Mouse (Mus musculus): ENCODE measurements around the gene Arpp21. TPM values are rescaled to one million over a fixed set of nuclear protein-coding genes. Genes with fewer than 3 reads are reported as not detected.
"Not testable (repeated sequence)": the region's sequence is repeated elsewhere in the genome, so short reads cannot be mapped to it uniquely, and the experiment has no call there.

The Arpp21 gene
- polyA plus RNA-seq, 1 experiment from 2014 or later: 8.2 TPM

DNA sequence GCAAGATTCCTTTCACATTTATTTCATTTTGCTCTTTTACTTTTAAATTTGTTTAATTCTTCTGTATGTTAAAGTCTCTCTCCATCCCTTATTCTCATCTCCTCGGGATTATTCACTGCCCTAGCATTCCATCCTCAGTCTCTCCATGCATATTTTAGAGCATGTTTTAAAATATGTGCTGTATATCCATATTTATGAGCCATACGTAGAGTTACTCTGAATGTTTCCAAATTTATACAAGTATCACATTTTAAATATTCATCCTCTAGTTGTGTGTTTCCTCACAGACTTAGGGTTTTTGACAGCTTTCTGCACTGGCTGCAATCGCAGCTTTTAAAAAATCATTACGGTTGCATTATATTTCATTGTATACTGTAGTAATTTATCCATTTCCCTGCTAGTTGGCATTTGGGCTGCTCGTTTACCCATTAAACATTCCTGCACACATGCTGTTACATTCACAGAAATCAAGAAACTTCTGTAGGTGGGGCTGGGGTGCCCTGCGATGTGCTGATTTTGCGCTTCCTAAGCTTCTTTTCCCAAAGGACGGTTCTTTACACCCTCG is 187.8 kb downstream of the Arpp21 start:
- no peak overlapping the region for H3K9ac ChIP-seq (ENCODE audit: low read length)
- H3K27me3 ChIP-seq (ENCODE audit: control insufficient read depth, insufficient read depth, low read length): no peaks in the 10 kb centered on the region
- H3K27ac ChIP-seq (ENCODE audit: low read depth, low read length): no peak overlapping the region
- ATAC-seq (ENCODE audit: insufficient read depth, low FRiP score, low TSS enrichment): no peak
- no peak overlapping the region for H3K4me3 ChIP-seq (ENCODE audit: low read depth, low read length)
- H3K9me3 ChIP-seq (ENCODE audit: control insufficient read depth, low read length): no peaks in the 10 kb centered on the region
- DNase-seq (ENCODE audit: low spot score): no peak
- H3K36me3 ChIP-seq (ENCODE audit: control insufficient read depth, insufficient read depth, low read length): no peaks in the 10 kb centered on the region
- H3K4me2 ChIP-seq (ENCODE audit: low read depth): no peak overlapping the region
- no peaks in the 10 kb centered on the region for H3K4me1 ChIP-seq (ENCODE audit: control insufficient read depth, insufficient read depth, low read length)
- 85% methylated on average over 9 of the region's 9 CpGs for WGBS

DNA sequence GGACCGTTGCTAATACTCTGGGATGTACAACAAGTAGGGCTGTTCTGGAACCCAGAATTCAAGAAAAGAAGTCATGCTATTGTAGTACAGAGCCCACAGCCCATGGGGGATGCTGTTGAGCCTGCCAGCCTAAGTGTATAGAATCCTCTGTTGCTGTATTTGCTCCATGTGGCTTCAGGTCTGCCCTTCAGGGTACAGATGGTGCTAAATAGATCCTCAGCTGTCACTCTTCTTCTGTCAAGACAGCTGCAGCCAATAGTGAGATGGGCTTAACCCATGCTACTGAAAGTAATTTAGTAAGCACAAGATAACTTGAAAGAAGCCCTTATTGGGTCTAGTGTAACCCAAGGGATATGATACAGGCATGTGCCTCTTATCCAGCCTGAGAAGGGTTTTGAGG is 195.2 kb downstream of the Arpp21 start:
- Histone ChIP-seq H3K9me3 (ENCODE audit: control insufficient read depth, low read length) (no peaks in the 10 kb centered on the region), H3K27me3 (ENCODE audit: control insufficient read depth, insufficient read depth, low read length) (no peaks in the 10 kb centered on the region), H3K4me3 (ENCODE audit: low read depth, low read length) (no peak overlapping the region), H3K27ac (ENCODE audit: low read depth, low read length) (no peak overlapping the region), H3K9ac (ENCODE audit: low read length) (no peak overlapping the region), H3K4me2 (ENCODE audit: low read depth) (no peak overlapping the region), H3K36me3 (ENCODE audit: control insufficient read depth, insufficient read depth, low read length) (no peaks in the 10 kb centered on the region), H3K4me1 (ENCODE audit: control insufficient read depth, insufficient read depth, low read length) (no peaks in the 10 kb centered on the region)
- WGBS: 77% methylated on average over 1 of the region's 1 CpGs
- ATAC-seq (ENCODE audit: insufficient read depth, low FRiP score, low TSS enrichment) (no peak), DNase-seq (ENCODE audit: low spot score) (no peak)

DNA sequence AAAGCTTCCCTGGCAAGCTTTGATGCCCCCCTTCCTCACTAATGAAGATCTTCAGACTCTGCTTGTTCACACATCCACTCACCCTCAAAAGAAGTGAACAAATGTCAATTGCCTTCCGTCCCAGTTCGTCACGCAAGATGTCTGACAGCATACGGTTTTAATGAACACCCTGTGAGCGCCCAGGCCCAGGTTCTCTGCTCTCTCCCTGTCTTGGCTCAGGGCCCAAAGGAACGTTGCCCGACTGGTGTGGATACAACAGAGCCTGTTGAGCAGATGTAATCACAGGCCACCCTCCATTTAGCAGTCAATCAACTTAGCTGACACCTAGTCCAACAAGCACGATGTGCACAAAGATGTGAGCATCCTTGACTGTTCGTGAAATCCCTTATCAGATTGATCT is 198.0 kb downstream of the Arpp21 start:
- Histone ChIP-seq H3K4me2 (ENCODE audit: low read depth) (no peak overlapping the region), H3K9me3 (ENCODE audit: control insufficient read depth, low read length) (no peaks in the 10 kb centered on the region), H3K9ac (ENCODE audit: low read length) (no peak overlapping the region), H3K27ac (ENCODE audit: low read depth, low read length) (no peak overlapping the region), H3K36me3 (ENCODE audit: control insufficient read depth, insufficient read depth, low read length) (no peaks in the 10 kb centered on the region), H3K4me3 (ENCODE audit: low read depth, low read length) (no peak overlapping the region), H3K4me1 (ENCODE audit: control insufficient read depth, insufficient read depth, low read length) (no peaks in the 10 kb centered on the region), H3K27me3 (ENCODE audit: control insufficient read depth, insufficient read depth, low read length) (no peaks in the 10 kb centered on the region)
- no peak for ATAC-seq (ENCODE audit: insufficient read depth, low FRiP score, low TSS enrichment)
- WGBS: 66% methylated on average over 9 of the region's 9 CpGs
- DNase-seq (ENCODE audit: low spot score): peak; percentile 12

DNA sequence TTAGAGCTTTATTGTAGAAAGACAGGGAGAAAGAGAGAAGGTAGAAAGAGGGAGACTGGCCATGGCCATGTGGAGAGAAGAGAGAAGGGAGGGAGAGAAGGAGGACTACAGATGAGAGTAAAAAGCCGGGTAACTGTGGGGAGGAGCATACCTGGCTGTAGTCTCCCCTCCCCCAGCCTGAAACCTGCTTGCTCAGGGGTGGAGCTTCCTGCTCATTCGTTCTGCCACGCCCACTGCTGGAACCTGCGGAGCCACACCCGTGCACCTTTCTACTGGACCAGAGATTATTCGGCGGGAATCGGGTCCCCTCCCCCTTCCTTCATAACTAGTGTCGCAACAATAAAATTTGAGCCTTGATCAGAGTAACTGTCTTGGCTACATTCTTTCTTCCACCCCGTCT is 201.9 kb downstream of the Arpp21 start:
- DNase-seq (ENCODE audit: low spot score); H3K4me2 ChIP-seq (ENCODE audit: low read depth); H3K9me3 ChIP-seq (ENCODE audit: control insufficient read depth, low read length); H3K36me3 ChIP-seq (ENCODE audit: control insufficient read depth, insufficient read depth, low read length); H3K27ac ChIP-seq (ENCODE audit: low read depth, low read length); ATAC-seq (ENCODE audit: insufficient read depth, low FRiP score, low TSS enrichment); H3K9ac ChIP-seq (ENCODE audit: low read length); H3K27me3 ChIP-seq (ENCODE audit: control insufficient read depth, insufficient read depth, low read length); H3K4me1 ChIP-seq (ENCODE audit: control insufficient read depth, insufficient read depth, low read length); H3K4me3 ChIP-seq (ENCODE audit: low read depth, low read length): not testable (repeated sequence)
- WGBS: 30% methylated on average over 2 of the region's 10 CpGs

DNA sequence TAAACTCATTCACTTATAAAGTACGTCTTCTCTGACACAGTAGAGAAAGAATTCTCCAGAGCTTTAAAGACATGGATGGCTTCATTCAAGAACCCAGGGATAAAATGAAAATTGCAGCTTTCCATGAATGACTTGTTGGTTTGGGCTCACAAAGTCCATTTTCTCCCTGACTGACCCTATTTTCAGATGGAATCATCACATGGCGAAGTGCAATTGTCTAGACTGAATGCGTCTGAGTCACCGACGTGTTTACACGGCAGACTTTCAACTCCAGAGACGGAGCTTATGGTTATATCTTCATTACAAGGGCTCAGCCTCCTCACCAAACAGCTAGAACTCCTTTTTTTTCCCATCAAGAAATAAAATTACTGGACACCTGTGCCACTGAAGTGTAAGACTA is 203.6 kb downstream of the Arpp21 start:
- Histone ChIP-seq H3K27ac (ENCODE audit: low read depth, low read length) (no peak overlapping the region), H3K36me3 (ENCODE audit: control insufficient read depth, insufficient read depth, low read length) (no peaks in the 10 kb centered on the region), H3K4me2 (ENCODE audit: low read depth) (no peak overlapping the region), H3K27me3 (ENCODE audit: control insufficient read depth, insufficient read depth, low read length) (no peaks in the 10 kb centered on the region), H3K4me1 (ENCODE audit: control insufficient read depth, insufficient read depth, low read length) (no peaks in the 10 kb centered on the region), H3K9ac (ENCODE audit: low read length) (no peak overlapping the region), H3K9me3 (ENCODE audit: control insufficient read depth, low read length) (no peaks in the 10 kb centered on the region), H3K4me3 (ENCODE audit: low read depth, low read length) (no peak overlapping the region)
- ATAC-seq (ENCODE audit: insufficient read depth, low FRiP score, low TSS enrichment): no peak
- no peak for DNase-seq (ENCODE audit: low spot score)
- 61% methylated on average over 7 of the region's 7 CpGs for WGBS

DNA sequence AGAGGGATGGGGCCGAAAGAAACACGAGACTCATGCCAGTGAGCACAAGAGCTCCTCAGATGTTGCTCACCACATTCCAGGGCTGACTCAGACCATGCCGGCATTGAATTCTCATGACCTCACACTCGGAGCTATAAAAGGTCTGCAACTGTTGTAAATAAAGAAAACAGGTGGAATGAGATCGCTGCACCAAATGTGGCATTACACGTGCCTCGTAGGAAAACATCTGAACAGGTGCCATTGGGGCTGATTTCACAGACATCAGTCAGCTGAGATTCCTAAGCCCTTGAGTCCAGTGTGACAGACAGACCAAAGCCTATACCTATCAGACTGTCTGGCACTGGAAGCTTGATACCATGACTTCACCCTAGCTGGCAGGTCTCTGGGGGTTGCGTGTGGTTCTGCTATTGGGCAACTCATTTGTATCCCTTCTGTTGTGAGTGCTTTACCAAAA is 212.1 kb downstream of the Arpp21 start:
- no peak overlapping the region for H3K4me3 ChIP-seq (ENCODE audit: low read depth, low read length)
- no peak overlapping the region for H3K4me2 ChIP-seq (ENCODE audit: low read depth)
- no peaks in the 10 kb centered on the region for H3K27me3 ChIP-seq (ENCODE audit: control insufficient read depth, insufficient read depth, low read length)
- H3K9me3 ChIP-seq (ENCODE audit: control insufficient read depth, low read length): no peaks in the 10 kb centered on the region
- no peaks in the 10 kb centered on the region for H3K4me1 ChIP-seq (ENCODE audit: control insufficient read depth, insufficient read depth, low read length)
- no peaks in the 10 kb centered on the region for H3K36me3 ChIP-seq (ENCODE audit: control insufficient read depth, insufficient read depth, low read length)
- H3K9ac ChIP-seq (ENCODE audit: low read length): no peak overlapping the region
- 76% methylated on average over 8 of the region's 8 CpGs for WGBS
- ATAC-seq (ENCODE audit: insufficient read depth, low FRiP score, low TSS enrichment) (no peak), DNase-seq (ENCODE audit: low spot score) (peak; percentile 18)
- no peak overlapping the region for H3K27ac ChIP-seq (ENCODE audit: low read depth, low read length)

DNA sequence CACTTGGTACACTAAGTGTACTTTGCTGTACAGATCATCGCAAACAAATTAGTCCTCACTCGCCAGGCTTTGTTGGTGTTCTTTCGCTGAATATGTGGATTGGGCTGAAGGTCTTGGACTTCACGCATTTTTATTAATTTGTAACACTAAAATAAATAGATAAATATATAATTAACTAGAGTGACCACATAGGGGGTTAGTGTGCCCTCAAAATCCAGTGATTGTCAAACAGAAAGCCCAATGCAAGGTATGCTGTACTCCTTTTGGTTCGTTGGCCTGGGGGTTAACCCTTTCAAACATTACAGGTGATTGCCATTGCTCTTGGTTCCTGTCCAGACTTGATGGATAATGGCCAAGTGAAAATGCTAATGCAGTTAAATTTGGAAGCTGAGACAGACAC is 212.6 kb downstream of the Arpp21 start:
- WGBS: 89% methylated on average over 5 of the region's 5 CpGs
- Histone ChIP-seq H3K4me3 (ENCODE audit: low read depth, low read length) (no peak overlapping the region), H3K9me3 (ENCODE audit: control insufficient read depth, low read length) (no peaks in the 10 kb centered on the region), H3K4me1 (ENCODE audit: control insufficient read depth, insufficient read depth, low read length) (no peaks in the 10 kb centered on the region), H3K9ac (ENCODE audit: low read length) (no peak overlapping the region), H3K27me3 (ENCODE audit: control insufficient read depth, insufficient read depth, low read length) (no peaks in the 10 kb centered on the region), H3K27ac (ENCODE audit: low read depth, low read length) (no peak overlapping the region), H3K4me2 (ENCODE audit: low read depth) (no peak overlapping the region), H3K36me3 (ENCODE audit: control insufficient read depth, insufficient read depth, low read length) (no peaks in the 10 kb centered on the region)
- DNase-seq (ENCODE audit: low spot score) (no peak), ATAC-seq (ENCODE audit: insufficient read depth, low FRiP score, low TSS enrichment) (no peak)

Small RNA genes lying within 50 kb of the gene (microRNA-seq; reads per million reads assigned to microRNA genes)
- gene Mir128-2: 58.1 reads per million, percentile 41 among the genes with 10 or more reads in this experiment

All from neural tube, embryonic 11.5 days (tissue).